8 mouse cellular contexts compared by ENCODE assay signal in genomic region chr15:82047080-82047883, GRCm38 (mm10). TPM values are rescaled to one million over a fixed set of nuclear protein-coding genes. Genes with fewer than 3 reads are reported as not detected.
A peak's percentile ranks its signal among the peaks of the same experiment; 100 is the strongest.
DNase-seq lines count a peak whose midpoint lies in the region; ATAC-seq and TF ChIP-seq lines count a peak whose summit lies in the region.

Gene Snu13 (minus strand): TSS chr15:82047598.

- DNase-seq in 416B (ENCODE audit: low read depth): peak; percentile 90
- peak; percentile 95 for DNase-seq in heart, embryonic 10.5 days (ENCODE audit: low spot score)
- DNase-seq in liver: peak; percentile 89
- DNase-seq in spleen, postnatal 4 days (ENCODE audit: low spot score in 2 of 2): peak; percentile 89 to 95

- peak within 1 kb of the TSS; percentile 91 for H3K4me3 ChIP-seq in bone marrow macrophage, adult 2 months (ENCODE audit: insufficient read depth, low read length)
- H3K4me3 ChIP-seq in embryonic fibroblast, embryonic 13.5 days (ENCODE audit: insufficient read depth, low read length): peak within 1 kb of the TSS; percentile 99
- peak within 1 kb of the TSS; percentile 99 for H3K4me3 ChIP-seq in heart, embryonic 10.5 days
- H3K4me3 ChIP-seq in kidney, embryonic 15.5 days (replicated peaks): peak within 1 kb of the TSS; percentile 100

- TF ChIP-seq POLR2A in bone marrow macrophage, adult 2 months (IDR thresholded peaks at IDR 0.05; ENCODE audit: borderline replicate concordance, low read depth, low read length): no peak; the same call in 1 of the 2 replicates
- peak; percentile 85 for TF ChIP-seq POLR2A in embryonic fibroblast, embryonic 13.5 days (IDR thresholded peaks at IDR 0.05; ENCODE audit: low read depth, low read length)

- peaks cover 9% of the 10 kb centered on the region for H3K4me1 ChIP-seq in bone marrow macrophage, adult 2 months (ENCODE audit: control insufficient read depth, insufficient read depth, low read length)
- peaks cover 4% of the 10 kb centered on the region; the same call in 1 of the 2 replicates for H3K4me1 ChIP-seq in embryonic fibroblast, embryonic 13.5 days (ENCODE audit: control insufficient read depth, insufficient read depth, low read length)
- H3K4me1 ChIP-seq in heart, embryonic 10.5 days: peaks cover 13% of the 10 kb centered on the region
- H3K4me1 ChIP-seq in kidney, embryonic 15.5 days: peaks cover 21% of the 10 kb centered on the region

- ATAC-seq in kidney, embryonic 15.5 days (replicated peaks; ENCODE audit: low FRiP score): peak; percentile 80
- peak; percentile 94 for ATAC-seq in monocyte, adult 5-6 weeks (replicated peaks; ENCODE audit: insufficient number of reproducible peaks, low FRiP score, low TSS enrichment, poor library complexity, severe bottlenecking)

- 1% methylated on average over 74 of the region's 74 CpGs for WGBS in heart, embryonic 10.5 days
- under 1% methylated on average over 71 of the region's 74 CpGs for WGBS in kidney, embryonic 15.5 days

- peak within 1 kb of the TSS; percentile 84 for H3K4me2 ChIP-seq in kidney, embryonic 15.5 days

- H3K9ac ChIP-seq in kidney, embryonic 15.5 days: peak within 1 kb of the TSS; percentile 99

- peak within 1 kb of the TSS; percentile 54 for H3K27ac ChIP-seq in bone marrow macrophage, adult 2 months (ENCODE audit: insufficient read depth, low read depth, low read length)
- H3K27ac ChIP-seq in embryonic fibroblast, embryonic 13.5 days (ENCODE audit: insufficient read depth, low read length): 0 out of 2 replicates have a peak within 1 kb of the TSS, but pooled peaks have one; percentile 41
- H3K27ac ChIP-seq in heart, embryonic 10.5 days: peak within 1 kb of the TSS; percentile 98
- H3K27ac ChIP-seq in kidney, embryonic 15.5 days: peak within 1 kb of the TSS; percentile 96

- no peaks in the 10 kb centered on the region for H3K9me3 ChIP-seq in heart, embryonic 10.5 days
- H3K9me3 ChIP-seq in kidney, embryonic 15.5 days (replicated peaks): no peaks in the 10 kb centered on the region

- peaks cover 6% of the 10 kb centered on the region for H3K27me3 ChIP-seq in heart, embryonic 10.5 days (ENCODE audit: insufficient read depth, poor library complexity, severe bottlenecking)
- H3K27me3 ChIP-seq in kidney, embryonic 15.5 days: 0 out of 2 replicates have a peak, but pooled peaks cover 2% of the 10 kb centered on the region

- H3K36me3 ChIP-seq in heart, embryonic 10.5 days: peaks cover 15% of the 10 kb centered on the region
- peaks cover 20% of the 10 kb centered on the region for H3K36me3 ChIP-seq in kidney, embryonic 15.5 days

- TF ChIP-seq CTCF in bone marrow macrophage, adult 2 months (IDR thresholded peaks at IDR 0.05; ENCODE audit: low read depth, low read length): no peak
- no peak for TF ChIP-seq CTCF in embryonic fibroblast, embryonic 13.5 days (IDR thresholded peaks at IDR 0.05; ENCODE audit: borderline replicate concordance, insufficient read depth, low read length)

RNA-seq across cellular contexts. Expression of gene Snu13, which starts in this region (rescaled TPM):
- 66.2 and 69.9 TPM in 2 replicates for polyA plus RNA-seq in bone marrow macrophage, adult 2 months (2012; ENCODE audit: insufficient read depth, insufficient read length, missing spikeins)
- 176 and 193 TPM in 2 replicates for polyA plus RNA-seq in embryonic fibroblast, embryonic 13.5 days (2011; ENCODE audit: insufficient read length, low read depth, missing spikeins)
- 217 and 292 TPM in 2 replicates for polyA plus RNA-seq in heart, embryonic 10.5 days (2016; fragmentation: Nextera tagmentation; extraction: Ambion mirVana)
- 272 and 286 TPM in 2 replicates for polyA plus RNA-seq in kidney, embryonic 15.5 days (2015; fragmentation: Nextera tagmentation; extraction: Ambion mirVana)
- total RNA-seq in monocyte, adult 5-6 weeks (2017): 111 to 112 TPM (median 112 TPM) in 3 replicates

Comparison
In these comparisons a context has a peak if more than half of its experiments do, and no peak if none do; other contexts are left out.
1. Peak in every context shown above with its lines: DNase-seq, ATAC-seq, H3K4me3 ChIP-seq and H3K27ac ChIP-seq.
2. H3K27ac ChIP-seq: peak in every context shown above with its lines; median percentile 98 in heart, embryonic 10.5 days; 96 in kidney, embryonic 15.5 days; 54 in bone marrow macrophage, adult 2 months; 41 in embryonic fibroblast, embryonic 13.5 days.